Mouse (Mus musculus): ENCODE data around the gene B3glct. TPM values are rescaled to one million over a fixed set of nuclear protein-coding genes. Genes with fewer than 3 reads are reported as not detected.

Gene B3glct
- polyA plus RNA-seq, 1 experiment from 2014 or later = 15.2 TPM

DNA sequence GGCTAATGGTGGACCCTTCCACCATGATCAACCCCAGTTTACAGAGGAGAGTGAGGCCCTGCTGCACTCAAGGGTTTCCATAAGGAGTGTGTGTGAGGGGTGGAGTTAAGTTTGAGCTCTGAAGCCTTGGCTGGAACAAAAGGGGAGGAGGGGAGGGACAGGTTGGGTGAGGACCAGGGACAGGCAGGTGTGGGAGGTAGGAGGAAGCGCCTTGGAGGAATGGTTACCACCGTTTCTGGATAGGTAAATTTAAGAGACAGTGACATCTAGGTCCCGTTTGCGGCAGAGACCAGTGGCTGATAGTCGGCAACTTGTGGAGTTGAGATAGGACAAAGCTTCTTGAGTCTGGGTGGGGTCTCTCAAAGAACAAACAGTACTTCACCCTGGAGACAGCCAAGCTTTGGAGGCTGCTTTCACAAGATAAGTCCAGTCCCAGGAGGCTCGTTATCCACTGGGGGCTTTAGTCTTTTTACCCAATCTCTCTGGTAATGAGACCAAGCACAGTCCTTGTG, 29.1 kb upstream of the B3glct start:
- no peak overlapping the region for H3K27ac ChIP-seq

DNA sequence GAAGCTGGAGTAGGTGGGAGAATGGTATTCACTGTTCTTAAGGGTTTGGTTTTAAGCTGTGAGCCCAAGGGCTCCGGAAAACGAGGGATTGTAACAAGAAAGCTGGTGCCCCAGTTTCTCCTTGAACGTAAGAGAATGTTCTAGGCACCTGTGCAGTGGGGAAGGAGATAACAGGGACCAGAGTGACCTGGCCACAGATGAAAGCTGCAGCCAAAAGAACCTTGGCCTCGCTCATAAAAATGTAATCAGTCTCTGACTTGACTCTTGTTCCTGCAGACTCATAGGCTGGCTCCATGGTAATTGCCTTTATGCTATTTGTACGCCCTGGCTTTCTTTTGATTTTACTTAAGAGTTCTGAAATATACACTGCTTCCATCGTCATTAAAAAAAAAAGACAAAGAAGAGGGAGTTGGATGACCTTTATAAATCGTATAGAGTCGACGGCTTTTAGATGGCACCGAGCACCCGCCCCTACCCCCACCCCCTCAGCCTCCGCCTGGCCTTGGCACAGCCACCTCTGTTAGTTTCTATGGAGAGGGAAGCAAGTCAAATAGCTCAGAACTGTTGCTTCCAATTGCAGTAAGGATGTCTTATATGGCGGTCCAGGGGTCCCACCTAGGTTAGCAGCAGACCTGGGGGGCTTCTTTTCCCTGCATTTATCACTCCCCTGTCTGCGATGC, 28.4 kb upstream of the B3glct start:
- Histone ChIP-seq H3K9me3 (no peaks in the 10 kb centered on the region), H3K4me1 (0 out of 2 replicates have a peak, but pooled peaks cover 3% of the 10 kb centered on the region), H3K4me2 (replicated peaks) (no peak overlapping the region), H3K36me3 (no peaks in the 10 kb centered on the region), H3K27me3 (replicated peaks) (no peaks in the 10 kb centered on the region), H3K27ac (no peak overlapping the region), H3K9ac (no peak overlapping the region), H3K4me3 (no peak overlapping the region)
- 79% methylated on average over 14 of the region's 14 CpGs for WGBS
- ATAC-seq (ENCODE audit: low FRiP score, low read depth) = no peak

More for the DNA sequence above, 29.1 kb upstream of the B3glct start:
- Histone ChIP-seq H3K9me3 (no peaks in the 10 kb centered on the region), H3K4me3 (no peak overlapping the region), H3K36me3 (no peaks in the 10 kb centered on the region), H3K9ac (no peak overlapping the region), H3K27me3 (replicated peaks) (no peaks in the 10 kb centered on the region), H3K4me2 (replicated peaks) (no peak overlapping the region), H3K4me1 (0 out of 2 replicates have a peak, but pooled peaks cover 3% of the 10 kb centered on the region)
- ATAC-seq (ENCODE audit: low FRiP score, low read depth) = no peak
- WGBS = 77% methylated on average over 6 of the region's 6 CpGs

DNA sequence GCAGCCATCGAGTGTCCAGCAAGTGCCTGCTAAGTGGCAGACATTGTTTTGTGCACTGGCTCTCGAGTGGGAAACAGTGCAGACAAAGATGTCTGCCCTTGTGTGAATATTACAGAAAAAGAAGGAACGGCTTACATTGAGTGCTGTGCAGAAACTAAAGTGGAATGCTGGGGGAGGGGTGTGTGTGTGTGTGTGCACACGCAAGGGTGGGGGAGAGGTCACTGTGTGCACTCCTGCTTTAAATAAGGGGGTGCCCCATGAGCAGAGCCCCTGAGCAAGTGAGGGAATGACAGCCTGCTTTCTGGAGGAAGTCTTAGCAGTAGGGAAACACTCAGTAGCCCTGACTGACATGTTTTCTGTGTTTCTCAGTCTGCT, 27.9 kb upstream of the B3glct start:
- H3K9ac ChIP-seq = no peak overlapping the region
- 0 out of 2 replicates have a peak, but pooled peaks cover 3% of the 10 kb centered on the region for H3K4me1 ChIP-seq
- no peaks in the 10 kb centered on the region for H3K9me3 ChIP-seq
- no peaks in the 10 kb centered on the region for H3K27me3 ChIP-seq (replicated peaks)
- H3K4me2 ChIP-seq (replicated peaks) = no peak overlapping the region
- no peaks in the 10 kb centered on the region for H3K36me3 ChIP-seq
- ATAC-seq (ENCODE audit: low FRiP score, low read depth) = no peak
- no peak overlapping the region for H3K27ac ChIP-seq
- H3K4me3 ChIP-seq = no peak overlapping the region
- 74% methylated on average over 4 of the region's 4 CpGs for WGBS

DNA sequence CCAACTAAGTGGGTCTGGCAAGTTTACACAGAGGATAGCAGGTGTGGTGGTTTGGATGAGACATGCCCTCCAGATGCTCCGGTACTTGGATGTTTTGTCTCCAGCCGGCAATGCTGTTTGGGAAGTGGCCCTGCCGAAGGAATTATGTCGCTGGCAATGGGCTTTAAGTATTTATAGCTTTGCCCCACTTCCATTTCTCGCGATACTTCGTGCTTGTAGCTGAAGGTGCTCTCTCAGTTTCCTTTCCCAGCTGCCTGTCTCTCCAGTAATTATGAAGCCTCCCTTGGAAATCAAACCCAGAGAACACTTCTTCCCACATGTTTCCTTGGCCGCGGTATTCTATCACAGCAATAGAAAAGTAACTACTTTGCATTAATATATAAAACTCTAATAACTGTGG, 22.4 kb upstream of the B3glct start:
- 89% methylated on average over 9 of the region's 9 CpGs for whole genome bisulfite sequencing
- Histone ChIP-seq H3K9ac (no peak overlapping the region), H3K27ac (no peak overlapping the region), H3K36me3 (no peaks in the 10 kb centered on the region), H3K27me3 (replicated peaks) (no peaks in the 10 kb centered on the region), H3K9me3 (no peaks in the 10 kb centered on the region), H3K4me2 (replicated peaks) (no peak overlapping the region), H3K4me3 (no peak overlapping the region), H3K4me1 (no peaks in the 10 kb centered on the region; the same call in 1 of the 2 replicates)
- no peak for ATAC-seq (ENCODE audit: low FRiP score, low read depth)

DNA sequence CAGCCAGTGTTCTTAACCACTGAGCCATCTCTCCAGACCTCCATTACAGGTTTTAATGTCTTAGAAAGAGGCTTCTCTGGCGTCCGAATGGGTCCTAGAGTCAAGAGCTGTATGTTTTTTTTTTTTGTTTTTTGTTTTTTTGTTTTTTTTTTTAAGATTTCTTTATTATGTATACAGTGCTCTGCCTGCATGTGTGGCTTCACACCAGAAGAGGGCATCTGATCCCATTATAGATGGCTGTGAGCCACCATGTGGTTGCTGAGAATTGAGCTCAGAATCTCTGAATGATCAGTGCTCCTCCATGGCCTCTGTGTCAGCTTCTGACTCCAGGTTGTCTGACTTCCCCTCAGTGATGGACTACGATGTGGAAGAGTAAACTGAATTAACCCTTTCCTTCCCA, 20.0 kb upstream of the B3glct start:
- H3K9ac ChIP-seq = no peak overlapping the region
- 0 out of 2 replicates have a peak, but pooled peaks cover 3% of the 10 kb centered on the region for H3K9me3 ChIP-seq
- H3K27me3 ChIP-seq (replicated peaks) = no peaks in the 10 kb centered on the region
- H3K4me1 ChIP-seq = no peaks in the 10 kb centered on the region; the same call in 1 of the 2 replicates
- ATAC-seq (ENCODE audit: low FRiP score, low read depth) = no peak
- H3K4me3 ChIP-seq = no peak overlapping the region
- H3K36me3 ChIP-seq = no peaks in the 10 kb centered on the region
- 66% methylated on average over 3 of the region's 3 CpGs for WGBS
- no peak overlapping the region for H3K27ac ChIP-seq
- no peak overlapping the region for H3K4me2 ChIP-seq (replicated peaks)

DNA sequence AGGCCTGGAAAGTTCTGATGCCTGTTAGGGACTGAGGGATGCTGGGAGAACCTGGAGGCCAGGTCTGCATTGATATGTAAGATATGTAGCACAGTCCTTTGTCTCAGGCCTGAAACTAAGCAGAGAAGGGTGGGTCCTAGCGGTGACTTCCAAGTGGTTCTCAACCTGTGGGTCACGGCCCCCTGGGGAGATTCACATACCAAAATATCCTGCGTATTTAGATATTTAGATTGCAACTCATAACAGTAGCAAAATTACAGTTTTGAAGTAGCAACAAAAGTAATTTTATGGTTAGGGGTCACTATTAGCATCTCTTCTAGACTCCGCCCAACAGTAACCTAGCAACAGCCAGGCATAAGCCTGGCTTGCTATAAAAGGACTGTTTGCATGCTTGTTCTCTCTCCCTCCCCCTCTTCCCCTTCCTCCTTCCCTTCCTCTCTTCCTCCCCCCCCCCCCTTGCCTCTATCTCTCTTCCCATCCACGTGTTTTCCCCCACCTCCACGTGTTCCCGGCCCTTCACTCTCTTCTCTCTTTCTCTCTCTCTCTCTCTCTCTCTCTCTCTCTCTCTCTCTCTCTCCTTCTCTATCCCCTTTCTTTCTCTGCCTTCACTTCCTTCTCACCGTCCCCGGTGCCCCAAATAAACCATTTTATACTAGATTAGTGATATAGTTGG, 19.2 kb upstream of the B3glct start:
- Histone ChIP-seq H3K27ac (no peak overlapping the region), H3K27me3 (replicated peaks) (no peaks in the 10 kb centered on the region), H3K9me3 (0 out of 2 replicates have a peak, but pooled peaks cover 3% of the 10 kb centered on the region), H3K4me1 (no peaks in the 10 kb centered on the region; the same call in 1 of the 2 replicates), H3K4me3 (no peak overlapping the region), H3K4me2 (replicated peaks) (no peak overlapping the region), H3K36me3 (no peaks in the 10 kb centered on the region), H3K9ac (no peak overlapping the region)
- ATAC-seq (ENCODE audit: low FRiP score, low read depth) = no peak
- 64% methylated on average over 9 of the region's 9 CpGs for WGBS

DNA sequence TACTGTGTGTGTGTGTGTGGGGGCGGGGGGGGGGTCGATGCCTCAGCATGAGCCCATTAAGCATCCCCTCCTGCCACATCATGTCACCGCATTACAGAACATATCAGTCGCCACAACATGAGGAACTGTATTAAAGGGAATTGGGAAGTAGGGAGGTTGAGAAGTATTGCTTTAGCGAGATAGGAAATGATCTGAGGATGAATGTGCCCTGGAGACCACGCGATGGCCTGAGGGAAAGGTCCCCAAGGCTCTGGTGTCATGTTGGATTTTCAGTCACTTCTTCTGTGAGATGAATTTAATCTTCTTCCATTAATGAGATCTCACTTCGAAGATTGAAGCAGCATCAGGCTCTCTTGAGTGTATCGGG, 18.6 kb upstream of the B3glct start:
- H3K27me3 ChIP-seq (replicated peaks) = no peaks in the 10 kb centered on the region
- H3K27ac ChIP-seq = no peak overlapping the region
- no peaks in the 10 kb centered on the region; the same call in 1 of the 2 replicates for H3K4me1 ChIP-seq
- 64% methylated on average over 9 of the region's 9 CpGs for WGBS
- H3K36me3 ChIP-seq = no peaks in the 10 kb centered on the region
- 0 out of 2 replicates have a peak, but pooled peaks cover 3% of the 10 kb centered on the region for H3K9me3 ChIP-seq
- H3K4me3 ChIP-seq = no peak overlapping the region
- no peak overlapping the region for H3K4me2 ChIP-seq (replicated peaks)
- ATAC-seq (ENCODE audit: low FRiP score, low read depth) = no peak
- no peak overlapping the region for H3K9ac ChIP-seq

- Histone ChIP-seq H3K4me2 (replicated peaks) (no peak overlapping the region), H3K36me3 (no peaks in the 10 kb centered on the region), H3K9ac (no peak overlapping the region), H3K9me3 (0 out of 2 replicates have a peak, but pooled peaks cover 3% of the 10 kb centered on the region), H3K27ac (no peak overlapping the region), H3K4me1 (no peaks in the 10 kb centered on the region; the same call in 1 of the 2 replicates), H3K27me3 (replicated peaks) (no peaks in the 10 kb centered on the region), H3K4me3 (no peak overlapping the region)
- WGBS = 88% methylated on average over 6 of the region's 6 CpGs
- no peak for ATAC-seq (ENCODE audit: low FRiP score, low read depth)
Measured at GRCm38 (mm10) chr5:149661428-149661827, 16.6 kb upstream of the B3glct start.

DNA sequence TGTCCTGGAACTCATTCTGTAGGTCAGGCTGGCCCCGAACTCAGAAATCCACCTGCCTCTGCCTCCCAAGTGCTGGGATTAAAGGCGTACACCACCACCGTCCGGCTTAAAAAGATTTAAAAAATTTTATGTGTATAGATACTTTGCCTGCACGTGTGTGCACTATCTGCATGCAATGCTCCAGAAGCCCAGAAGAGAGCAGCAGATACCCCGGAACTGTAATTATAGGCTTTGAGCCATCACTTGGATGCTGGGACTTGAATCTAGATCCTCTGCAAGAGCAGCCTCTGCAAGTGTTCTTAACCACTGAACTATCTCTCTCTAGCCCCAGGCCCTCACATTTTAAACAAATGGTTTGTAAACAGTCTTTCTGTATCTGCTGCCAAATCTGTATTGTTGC, 15.1 kb upstream of the B3glct start:
- H3K4me1 ChIP-seq = no peaks in the 10 kb centered on the region; the same call in 1 of the 2 replicates
- no peak overlapping the region for H3K27ac ChIP-seq
- WGBS = 93% methylated on average over 6 of the region's 6 CpGs

GRCm38 (mm10) chr5:149663417-149663816, 14.6 kb upstream of the B3glct start:
- Histone ChIP-seq H3K4me3 (no peak overlapping the region), H3K9ac (no peak overlapping the region), H3K4me2 (replicated peaks) (no peak overlapping the region), H3K27me3 (replicated peaks) (no peaks in the 10 kb centered on the region), H3K4me1 (no peaks in the 10 kb centered on the region; the same call in 1 of the 2 replicates), H3K9me3 (0 out of 2 replicates have a peak, but pooled peaks cover 3% of the 10 kb centered on the region), H3K27ac (no peak overlapping the region), H3K36me3 (no peaks in the 10 kb centered on the region)
- no peak for ATAC-seq (ENCODE audit: low FRiP score, low read depth)
- WGBS = 94% methylated on average over 5 of the region's 5 CpGs

More for the DNA sequence above, 15.1 kb upstream of the B3glct start:
- no peak overlapping the region for H3K9ac ChIP-seq
- 0 out of 2 replicates have a peak, but pooled peaks cover 3% of the 10 kb centered on the region for H3K9me3 ChIP-seq
- ATAC-seq (ENCODE audit: low FRiP score, low read depth) = no peak
- no peak overlapping the region for H3K4me2 ChIP-seq (replicated peaks)
- no peaks in the 10 kb centered on the region for H3K36me3 ChIP-seq
- no peaks in the 10 kb centered on the region for H3K27me3 ChIP-seq (replicated peaks)
- no peak overlapping the region for H3K4me3 ChIP-seq

DNA sequence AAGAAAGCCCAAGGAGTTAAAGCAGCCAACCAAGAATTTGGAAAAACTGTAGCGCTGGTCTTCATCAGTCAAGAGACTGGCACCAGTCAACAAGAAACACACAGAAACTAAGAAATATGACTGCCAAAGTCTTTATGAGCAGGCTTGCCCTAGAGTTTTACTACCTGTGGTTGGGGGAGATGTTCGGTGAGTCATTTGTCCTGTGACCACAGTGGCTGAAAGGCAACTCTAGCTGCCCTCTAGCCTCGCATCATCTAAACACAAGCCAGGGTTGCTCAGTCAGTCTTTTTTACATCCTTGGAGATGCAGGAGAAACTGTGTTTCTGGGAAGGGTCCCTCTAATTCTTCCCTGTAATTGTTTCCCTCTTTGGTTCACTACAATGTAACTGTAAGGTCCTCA, 834 bp upstream of the B3glct start:
- Histone ChIP-seq H3K9ac (no peak overlapping the region), H3K9me3 (no peaks in the 10 kb centered on the region), H3K4me1 (peaks cover 10% of the 10 kb centered on the region), H3K4me2 (replicated peaks) (no peak overlapping the region), H3K36me3 (no peaks in the 10 kb centered on the region), H3K27ac (no peak overlapping the region), H3K4me3 (no peak overlapping the region), H3K27me3 (replicated peaks) (no peaks in the 10 kb centered on the region)
- 93% methylated on average over 3 of the region's 3 CpGs for WGBS
- no peak for ATAC-seq (ENCODE audit: low FRiP score, low read depth)

- H3K4me2 ChIP-seq (replicated peaks) = peak overlapping the region; percentile 97
- 2% methylated on average over 15 of the region's 15 CpGs for WGBS
- ATAC-seq (ENCODE audit: low FRiP score, low read depth) = no peak; the same call in 1 of the 2 replicates
Measured at GRCm38 (mm10) chr5:149678990-149679348, 939 bp downstream of the B3glct start.

More at GRCm38 (mm10) chr5:149678990-149679348, 939 bp downstream of the B3glct start:
- Histone ChIP-seq H3K27me3 (replicated peaks) (no peaks in the 10 kb centered on the region), H3K9ac (peak overlapping the region; percentile 84), H3K36me3 (no peaks in the 10 kb centered on the region), H3K4me1 (peaks cover 10% of the 10 kb centered on the region), H3K4me3 (peak overlapping the region; percentile 81), H3K27ac (no peak overlapping the region), H3K9me3 (no peaks in the 10 kb centered on the region)

Data from neural tube, embryonic 12.5 days (tissue).